Mouse (Mus musculus) forebrain, embryonic 16.5 days (tissue): ENCODE results near the gene Gpr68. TPM values are rescaled to one million over a fixed set of nuclear protein-coding genes. Genes with fewer than 3 reads are reported as not detected.

Experiments
- ATAC-seq: fragments of 200-750 bp; cut with Nextera tagmentation; 2 replicates; pipeline ENCODE4 v1.8.0; 2017; ENCODE audit warnings: mild to moderate bottlenecking, moderate library complexity
- H3K27ac ChIP-seq: fragments of 300-500 bp; sonication (generic); 2 replicates; pipeline ENCODE4 v1.5.1; 2014; ENCODE audit warnings: low read length, control low read depth
- H3K27me3 ChIP-seq: fragments of 300-500 bp; sonication (generic); replicated peaks from 2 replicates; pipeline ENCODE4 v1.6.1; 2014; ENCODE audit warnings: low read length; ENCODE audit not compliant: control insufficient read depth, insufficient read depth
- H3K36me3 ChIP-seq: fragments of 300-500 bp; sonication (generic); 2 replicates; pipeline ENCODE4 v1.6.1; 2014; ENCODE audit not compliant: control insufficient read depth, insufficient read depth
- H3K4me1 ChIP-seq: fragments of 300-500 bp; sonication (generic); replicated peaks from 2 replicates; pipeline ENCODE4 v1.6.1; 2014; ENCODE audit warnings: low read length; ENCODE audit not compliant: control insufficient read depth, insufficient read depth
- H3K4me2 ChIP-seq: fragments of 300-500 bp; sonication (generic); 2 replicates; pipeline ENCODE4 v1.6.1; 2014; ENCODE audit warnings: mild to moderate bottlenecking, low read length, control low read depth
- H3K4me3 ChIP-seq: fragments of 300-500 bp; sonication (generic); replicated peaks from 2 replicates; pipeline ENCODE4 v1.5.1; 2014; ENCODE audit warnings: mild to moderate bottlenecking, low read length, control low read depth
- H3K9ac ChIP-seq: fragments of 300-500 bp; sonication (generic); replicated peaks from 2 replicates; pipeline ENCODE4 v1.6.1; 2014; ENCODE audit warnings: low read depth, low read length, control low read depth
- H3K9me3 ChIP-seq: fragments of 300-500 bp; sonication (generic); 2 replicates; pipeline ENCODE4 v1.6.1; 2016; ENCODE audit warnings: low read length; ENCODE audit not compliant: control insufficient read depth
- WGBS: fragments of 180-500 bp; shearing (Covaris S2); extraction: QIAGEN DNeasy Blood & Tissue Kit; methylation state at CpG from one replicate; pipeline ENCODE4 v1.1.7; 2014; 5-methylcytosine and 5-hydroxymethylcytosine counted together
- polyA plus RNA-seq: library from polyadenylated mRNA; unstranded; fragments of >200 nt; fragmentation: Nextera tagmentation; extraction: Ambion mirVana; gene quantifications from 2 replicates; pipeline ENCODE4 v1.2.1, GENCODE M21; 2015

Gene Gpr68
- polyA plus RNA-seq, 1 experiment from 2014 or later: 1.7 TPM

- 77% methylated on average over 11 of the region's 11 CpGs for WGBS
- Histone ChIP-seq H3K4me1 (no peaks in the 10 kb centered on the region), H3K27ac (no peak overlapping the region), H3K9ac (no peak overlapping the region), H3K4me2 (no peak overlapping the region), H3K36me3 (no peaks in the 10 kb centered on the region), H3K4me3 (no peak overlapping the region), H3K9me3 (no peaks in the 10 kb centered on the region), H3K27me3 (no peaks in the 10 kb centered on the region)
- no peak for ATAC-seq
Measured at GRCm38 (mm10) chr12:100865509-100866078, 42.4 kb downstream of the Gpr68 start.

- Histone ChIP-seq H3K27me3 (no peaks in the 10 kb centered on the region), H3K4me2 (no peak overlapping the region), H3K4me1 (no peaks in the 10 kb centered on the region), H3K9me3 (no peaks in the 10 kb centered on the region), H3K4me3 (no peak overlapping the region), H3K36me3 (no peaks in the 10 kb centered on the region), H3K27ac (no peak overlapping the region), H3K9ac (no peak overlapping the region)
- ATAC-seq: no peak
Measured at GRCm38 (mm10) chr12:100865072-100865471, 42.9 kb downstream of the Gpr68 start.

GRCm38 (mm10) chr12:100862856-100863446, 45.0 kb downstream of the Gpr68 start:
- Histone ChIP-seq H3K9me3 (no peaks in the 10 kb centered on the region), H3K9ac (no peak overlapping the region), H3K4me1 (no peaks in the 10 kb centered on the region), H3K36me3 (no peaks in the 10 kb centered on the region), H3K4me3 (no peak overlapping the region), H3K4me2 (no peak overlapping the region), H3K27ac (no peak overlapping the region), H3K27me3 (no peaks in the 10 kb centered on the region)
- ATAC-seq: no peak
- 79% methylated on average over 3 of the region's 3 CpGs for WGBS

GRCm38 (mm10) chr12:100862272-100862671, 45.7 kb downstream of the Gpr68 start:
- Histone ChIP-seq H3K27me3 (no peaks in the 10 kb centered on the region), H3K4me3 (no peak overlapping the region), H3K36me3 (no peaks in the 10 kb centered on the region), H3K4me1 (no peaks in the 10 kb centered on the region), H3K4me2 (no peak overlapping the region), H3K9ac (no peak overlapping the region), H3K9me3 (no peaks in the 10 kb centered on the region), H3K27ac (no peak overlapping the region)
- ATAC-seq: no peak
- 87% methylated on average over 3 of the region's 3 CpGs for WGBS

- Histone ChIP-seq H3K27me3 (no peaks in the 10 kb centered on the region), H3K4me2 (no peak overlapping the region), H3K27ac (no peak overlapping the region), H3K36me3 (no peaks in the 10 kb centered on the region), H3K4me3 (no peak overlapping the region), H3K9ac (no peak overlapping the region), H3K9me3 (no peaks in the 10 kb centered on the region), H3K4me1 (no peaks in the 10 kb centered on the region)
- no peak for ATAC-seq
- WGBS: 76% methylated on average over 7 of the region's 7 CpGs
Measured at GRCm38 (mm10) chr12:100857791-100858190, 50.2 kb downstream of the Gpr68 start.

GRCm38 (mm10) chr12:100856337-100856736, 51.7 kb downstream of the Gpr68 start:
- no peak overlapping the region for H3K4me2 ChIP-seq
- WGBS: 81% methylated on average over 2 of the region's 2 CpGs
- no peak overlapping the region for H3K4me3 ChIP-seq
- no peak for ATAC-seq
- H3K4me1 ChIP-seq: no peaks in the 10 kb centered on the region
- H3K9me3 ChIP-seq: no peaks in the 10 kb centered on the region
- H3K9ac ChIP-seq: no peak overlapping the region
- no peaks in the 10 kb centered on the region for H3K27me3 ChIP-seq
- no peak overlapping the region for H3K27ac ChIP-seq
- H3K36me3 ChIP-seq: no peaks in the 10 kb centered on the region

- 84% methylated on average over 3 of the region's 3 CpGs for WGBS
- no peak overlapping the region for H3K4me2 ChIP-seq
- no peaks in the 10 kb centered on the region for H3K4me1 ChIP-seq
- no peaks in the 10 kb centered on the region for H3K9me3 ChIP-seq
- no peak overlapping the region for H3K9ac ChIP-seq
- ATAC-seq: no peak
- H3K36me3 ChIP-seq: no peaks in the 10 kb centered on the region
- H3K27ac ChIP-seq: no peak overlapping the region
- H3K27me3 ChIP-seq: no peaks in the 10 kb centered on the region
- no peak overlapping the region for H3K4me3 ChIP-seq
Measured at GRCm38 (mm10) chr12:100852370-100852769, 55.6 kb downstream of the Gpr68 start.

GRCm38 (mm10) chr12:100849421-100850138, 58.4 kb downstream of the Gpr68 start:
- 80% methylated on average over 7 of the region's 7 CpGs for WGBS

GRCm38 (mm10) chr12:100847437-100848080, 60.4 kb downstream of the Gpr68 start:
- H3K36me3 ChIP-seq: no peaks in the 10 kb centered on the region
- H3K4me2 ChIP-seq: no peak overlapping the region
- H3K4me1 ChIP-seq: no peaks in the 10 kb centered on the region
- no peak overlapping the region for H3K9ac ChIP-seq
- no peak overlapping the region for H3K4me3 ChIP-seq
- WGBS: 77% methylated on average over 11 of the region's 11 CpGs
- H3K9me3 ChIP-seq: no peaks in the 10 kb centered on the region
- no peak for ATAC-seq
- no peak overlapping the region for H3K27ac ChIP-seq
- no peaks in the 10 kb centered on the region for H3K27me3 ChIP-seq

More at GRCm38 (mm10) chr12:100849421-100850138, 58.4 kb downstream of the Gpr68 start:
- H3K9ac ChIP-seq: no peak overlapping the region
- peak; percentile 80 for ATAC-seq
- no peak overlapping the region for H3K4me2 ChIP-seq
- no peaks in the 10 kb centered on the region for H3K27me3 ChIP-seq
- no peaks in the 10 kb centered on the region for H3K36me3 ChIP-seq
- H3K27ac ChIP-seq: no peak overlapping the region
- H3K4me1 ChIP-seq: no peaks in the 10 kb centered on the region
- H3K4me3 ChIP-seq: no peak overlapping the region
- no peaks in the 10 kb centered on the region for H3K9me3 ChIP-seq
